20 mouse cellular contexts compared by ENCODE assay signal in genomic region chr10:111193536-111193935, GRCm38 (mm10).
"Had no signal": no experiment of that assay in that cellular context is flagged by ENCODE, and none has a peak within 500 bp of the region (broad histone marks: within the 10 kb centered on the region; RNA-seq: fewer than 3 reads in every experiment).

No protein-coding gene starts in this region.

- H3K9ac ChIP-seq: liver, embryonic 13.5 days; liver, embryonic 15.5 days; liver, postnatal 0 days; lung, embryonic 15.5 days; midbrain, embryonic 13.5 days had no signal

- H3K27ac ChIP-seq: liver, embryonic 13.5 days; liver, embryonic 15.5 days; lung, embryonic 15.5 days; macrophage; midbrain, embryonic 13.5 days had no signal

- DNase-seq: liver, embryonic 13.5 days; liver, postnatal 0 days; lung, adult 2 months; lung, postnatal 14 days; lung, postnatal 36 days; retina, postnatal 1 day; right cerebral cortex, adult 18-20 months; right cerebral cortex, postnatal 25 days; right cerebral cortex, postnatal 4 days; spleen, adult 18-20 months; thymus, adult 18-20 months; thymus, postnatal 14 days; thymus, postnatal 36 days had no signal

- H3K36me3 ChIP-seq: lung, embryonic 15.5 days; midbrain, embryonic 13.5 days had no signal

- H3K27me3 ChIP-seq: liver, embryonic 13.5 days; liver, embryonic 15.5 days; lung, embryonic 15.5 days; megakaryocyte, embryonic 14.5 days; midbrain, embryonic 13.5 days had no signal

- ATAC-seq: liver, postnatal 0 days; lung, postnatal 0 days; midbrain, embryonic 13.5 days; midbrain, embryonic 16.5 days had no signal

- H3K4me1 ChIP-seq: lung, embryonic 15.5 days had no signal

- H3K9me3 ChIP-seq: liver, embryonic 13.5 days; liver, embryonic 15.5 days; lung, embryonic 15.5 days; megakaryocyte, embryonic 14.5 days; midbrain, embryonic 13.5 days had no signal

- H3K4me3 ChIP-seq: liver, embryonic 13.5 days; liver, embryonic 15.5 days; lung, embryonic 15.5 days; megakaryocyte, embryonic 14.5 days; midbrain, embryonic 13.5 days had no signal

- H3K4me2 ChIP-seq: liver, embryonic 13.5 days; liver, embryonic 15.5 days; lung, embryonic 15.5 days; midbrain, embryonic 13.5 days had no signal
